Comparison of ENCODE assay signal across 8 mouse cellular contexts in the genomic region with DNA sequence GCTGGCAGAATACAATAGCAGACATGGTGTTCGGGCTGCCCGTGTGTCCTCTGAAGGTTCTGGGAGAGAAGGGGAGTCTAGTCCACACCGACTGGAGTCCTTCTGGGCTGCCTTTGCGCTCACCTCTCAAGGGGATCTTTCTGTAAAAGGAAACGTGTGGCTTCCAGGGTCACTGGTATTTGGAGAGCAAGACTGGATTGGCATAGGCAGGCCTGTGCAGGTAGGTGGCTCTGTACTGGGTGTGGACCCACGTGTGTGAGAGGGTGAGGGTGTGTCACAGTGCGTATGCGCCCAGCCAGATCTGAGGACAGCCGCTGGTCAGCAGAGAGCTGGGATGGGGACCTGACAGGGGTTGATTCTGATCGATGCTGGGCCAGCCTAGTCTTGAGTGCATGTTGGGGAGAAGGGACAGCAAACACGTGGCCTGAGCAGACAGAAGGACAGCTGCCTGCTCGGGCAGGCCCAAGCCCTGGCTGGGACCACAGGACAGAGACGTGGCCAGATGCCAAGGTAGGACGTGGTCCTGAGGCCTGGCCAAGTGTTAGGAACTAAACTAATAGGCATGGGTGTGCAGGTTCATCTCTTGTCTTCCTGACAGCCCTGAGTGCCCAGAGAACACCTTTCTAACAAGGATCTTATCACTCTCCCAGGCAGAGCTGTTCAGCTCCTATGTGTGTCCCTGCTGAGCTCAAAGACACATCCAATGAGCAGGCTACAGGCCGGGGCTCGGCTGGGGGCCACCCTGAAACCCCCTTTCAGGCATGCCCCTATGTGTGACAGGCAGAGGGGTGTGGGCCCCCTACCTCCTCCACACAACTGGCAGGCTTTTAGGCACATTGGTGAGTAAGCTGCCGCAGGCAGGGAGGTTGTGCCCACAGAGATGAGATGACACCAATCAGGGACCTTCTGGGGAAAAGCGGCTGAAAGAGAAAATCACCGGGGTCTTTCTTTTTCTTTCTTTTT. TPM values are rescaled to one million over a fixed set of nuclear protein-coding genes. Genes with fewer than 3 reads are reported as not detected.
DNase-seq lines count a peak whose midpoint lies in the region; ATAC-seq and TF ChIP-seq lines count a peak whose summit lies in the region.

No protein-coding gene starts in this region.

- TF ChIP-seq POLR2A in limb, embryonic 14.5 days (IDR thresholded peaks at IDR 0.05; ENCODE audit: borderline replicate concordance, extremely low read depth, insufficient read depth, insufficient read length) = no peak

- peak overlapping the region; percentile 39 for H3K4me3 ChIP-seq in embryonic facial prominence, embryonic 12.5 days
- peak overlapping the region; percentile 59 for H3K4me3 ChIP-seq in hindbrain, embryonic 10.5 days
- peak overlapping the region; percentile 39 for H3K4me3 ChIP-seq in limb, embryonic 14.5 days (replicated peaks; ENCODE audit: low read length)
- peak overlapping the region; percentile 50 for H3K4me3 ChIP-seq in neural tube, embryonic 14.5 days (ENCODE audit: low read depth, low read length)

- H3K9me3 ChIP-seq in embryonic facial prominence, embryonic 12.5 days = no peaks in the 10 kb centered on the region
- H3K9me3 ChIP-seq in hindbrain, embryonic 10.5 days = no peaks in the 10 kb centered on the region
- H3K9me3 ChIP-seq in limb, embryonic 14.5 days (ENCODE audit: control insufficient read depth, low read length) = no peaks in the 10 kb centered on the region
- no peaks in the 10 kb centered on the region for H3K9me3 ChIP-seq in neural tube, embryonic 14.5 days (ENCODE audit: control insufficient read depth, low read length)

- H3K4me1 ChIP-seq in embryonic facial prominence, embryonic 12.5 days = peaks cover 23% of the 10 kb centered on the region
- peaks cover 45% of the 10 kb centered on the region for H3K4me1 ChIP-seq in hindbrain, embryonic 10.5 days (replicated peaks)
- H3K4me1 ChIP-seq in limb, embryonic 14.5 days (ENCODE audit: control insufficient read depth, insufficient read depth, low read length) = peaks cover 26% of the 10 kb centered on the region
- H3K4me1 ChIP-seq in neural tube, embryonic 14.5 days (ENCODE audit: control insufficient read depth, insufficient read depth, low read length) = peaks cover 13% of the 10 kb centered on the region

- H3K9ac ChIP-seq in embryonic facial prominence, embryonic 12.5 days = no peak overlapping the region
- peak overlapping the region; percentile 49; the same call in 1 of the 2 replicates for H3K9ac ChIP-seq in limb, embryonic 14.5 days (ENCODE audit: low read depth, low read length, severe bottlenecking)
- peak overlapping the region; percentile 70 for H3K9ac ChIP-seq in neural tube, embryonic 14.5 days (replicated peaks; ENCODE audit: low read depth, low read length)

- H3K27ac ChIP-seq in embryonic facial prominence, embryonic 12.5 days = no peak overlapping the region
- peak overlapping the region; percentile 71 for H3K27ac ChIP-seq in hindbrain, embryonic 10.5 days
- H3K27ac ChIP-seq in limb, embryonic 14.5 days (replicated peaks; ENCODE audit: low read depth, low read length) = no peak overlapping the region
- no peak overlapping the region for H3K27ac ChIP-seq in neural tube, embryonic 14.5 days (ENCODE audit: low read depth, low read length)

- peak overlapping the region; percentile 82 for H3K4me2 ChIP-seq in embryonic facial prominence, embryonic 12.5 days (replicated peaks)
- H3K4me2 ChIP-seq in limb, embryonic 14.5 days (replicated peaks; ENCODE audit: low read depth, low read length, severe bottlenecking) = peak overlapping the region; percentile 86
- H3K4me2 ChIP-seq in neural tube, embryonic 14.5 days (ENCODE audit: low read depth, low read length) = peak overlapping the region; percentile 77

- H3K27me3 ChIP-seq in embryonic facial prominence, embryonic 12.5 days = peaks cover 27% of the 10 kb centered on the region
- H3K27me3 ChIP-seq in hindbrain, embryonic 10.5 days (ENCODE audit: insufficient read depth, poor library complexity, severe bottlenecking) = peaks cover 57% of the 10 kb centered on the region
- no peaks in the 10 kb centered on the region for H3K27me3 ChIP-seq in limb, embryonic 14.5 days (ENCODE audit: control insufficient read depth, insufficient read depth, low read length)
- H3K27me3 ChIP-seq in neural tube, embryonic 14.5 days (ENCODE audit: control insufficient read depth, insufficient read depth, low read length) = peaks cover 3% of the 10 kb centered on the region

- 49% methylated on average over 19 of the region's 19 CpGs for WGBS in embryonic facial prominence, embryonic 12.5 days
- WGBS in hindbrain, embryonic 10.5 days = 47% methylated on average over 19 of the region's 19 CpGs
- 43% methylated on average over 19 of the region's 19 CpGs for WGBS in limb, embryonic 14.5 days
- 51% methylated on average over 19 of the region's 19 CpGs for WGBS in neural tube, embryonic 14.5 days

- peak; percentile 27 to 30 for DNase-seq in left cerebral cortex, adult 18-20 months (ENCODE audit: low spot score in 2 of 2)
- no peak for DNase-seq in left cerebral cortex, adult 11 months (ENCODE audit: low spot score)
- no peak for DNase-seq in hindbrain, embryonic 10.5 days (ENCODE audit: low spot score)
- no peak for DNase-seq in limb, embryonic 14.5 days (ENCODE audit: low spot score)
- no peak for DNase-seq in yolk sac, embryonic 10.5 days (ENCODE audit: low spot score)

- H3K36me3 ChIP-seq in embryonic facial prominence, embryonic 12.5 days = no peaks in the 10 kb centered on the region
- H3K36me3 ChIP-seq in hindbrain, embryonic 10.5 days = no peaks in the 10 kb centered on the region
- no peaks in the 10 kb centered on the region for H3K36me3 ChIP-seq in limb, embryonic 14.5 days (ENCODE audit: control insufficient read depth, insufficient read depth, low read length)
- no peaks in the 10 kb centered on the region for H3K36me3 ChIP-seq in neural tube, embryonic 14.5 days (ENCODE audit: control insufficient read depth, insufficient read depth, low read length)

- no peak for ATAC-seq in embryonic facial prominence, embryonic 12.5 days (ENCODE audit: insufficient number of reproducible peaks, insufficient read depth, low FRiP score, low TSS enrichment)
- no peak for ATAC-seq in limb, embryonic 14.5 days (ENCODE audit: low FRiP score, low read depth)
- ATAC-seq in neural tube, embryonic 14.5 days (ENCODE audit: low read depth) = peak; percentile 42
- no peak for ATAC-seq in megakaryocyte progenitor cell, adult 5-6 weeks (replicated peaks; ENCODE audit: poor library complexity)

RNA-seq across cellular contexts. Expression of a gene that starts 1.0 kb away (rescaled TPM):
- total RNA-seq in left cerebral cortex, adult 18-20 months (2021) = 10 to 100 TPM; 79.7 to 86.4 TPM
- 1.2 and 1.5 TPM in 2 replicates for polyA plus RNA-seq in embryonic facial prominence, embryonic 12.5 days (2016; fragmentation: Nextera tagmentation; extraction: Ambion mirVana)
- polyA plus RNA-seq in hindbrain, embryonic 10.5 days (2016; fragmentation: Nextera tagmentation; extraction: Ambion mirVana) = 0.25 and 0.90 TPM in 2 replicates
- 4.8 and 5.5 TPM in 2 replicates for polyA plus RNA-seq in limb, embryonic 14.5 days (2012; rRNA removed)
- 3.8 and 4.6 TPM in 2 replicates for polyA plus RNA-seq in limb, embryonic 14.5 days (2014; fragmentation: Nextera tagmentation; extraction: Ambion mirVana)
- polyA plus RNA-seq in neural tube, embryonic 14.5 days (2014; fragmentation: Nextera tagmentation; extraction: Ambion mirVana) = 29.4 and 39.1 TPM in 2 replicates
- 0.07 and 0.17 TPM in 2 replicates for total RNA-seq in megakaryocyte progenitor cell, adult 5-6 weeks (2015)
- 0.21 and 0.61 TPM in 2 replicates for total RNA-seq in megakaryocyte progenitor cell, adult 5-6 weeks (2017)

RNA-seq across cellular contexts. Expression of a gene that starts 39.7 kb away (rescaled TPM):
- 10 to 100 TPM; 27.5 to 33.7 TPM for total RNA-seq in left cerebral cortex, adult 18-20 months (2021)
- polyA plus RNA-seq in embryonic facial prominence, embryonic 12.5 days (2016; fragmentation: Nextera tagmentation; extraction: Ambion mirVana) = not detected in 2 replicates
- polyA plus RNA-seq in hindbrain, embryonic 10.5 days (2016; fragmentation: Nextera tagmentation; extraction: Ambion mirVana) = not detected in 2 replicates
- 0.08 and 0.10 TPM in 2 replicates for polyA plus RNA-seq in limb, embryonic 14.5 days (2012; rRNA removed)
- polyA plus RNA-seq in limb, embryonic 14.5 days (2014; fragmentation: Nextera tagmentation; extraction: Ambion mirVana) = 0.07 TPM in 1 of 2 replicates, not detected in the other
- polyA plus RNA-seq in neural tube, embryonic 14.5 days (2014; fragmentation: Nextera tagmentation; extraction: Ambion mirVana) = not detected in 2 replicates
- total RNA-seq in megakaryocyte progenitor cell, adult 5-6 weeks (2015) = 0.61 and 0.89 TPM in 2 replicates
- total RNA-seq in megakaryocyte progenitor cell, adult 5-6 weeks (2017) = 0.33 and 0.84 TPM in 2 replicates

Comparison
In these comparisons a context has a peak if more than half of its experiments do, and no peak if none do; other contexts are left out.
1. DNase-seq: peak in left cerebral cortex, adult 18-20 months (2 of 2); none in left cerebral cortex, adult 11 months (single experiment), hindbrain, embryonic 10.5 days (single experiment), limb, embryonic 14.5 days (single experiment) and yolk sac, embryonic 10.5 days (single experiment).
2. Peak in every context shown above with its lines, with median percentiles within 50 percentile points of each other: H3K4me2 ChIP-seq and H3K4me3 ChIP-seq.